Mouse (Mus musculus): ENCODE results near the gene Trpt1. TPM values are rescaled to one million over a fixed set of nuclear protein-coding genes. Genes with fewer than 3 reads are reported as not detected.

Trpt1 gene
- total RNA-seq (2021) = 10 to 100 TPM; 17.6 to 21.4 TPM

- intact Hi-C loops (cut with DNase I) = no loop called here
- peak; percentile 86 for DNase-seq
These were observed at the start of gene Trpt1, which contains the start of gene Nudt22 for GRCm38 (mm10) chr19:6996006-6996405. Trpt1 (plus strand) TSS chr19:6996131. Nudt22 (minus strand) TSS chr19:6996117.

GRCm38 (mm10) chr19:6947742-6948141 is 48.2 kb upstream of the Trpt1 start:
- DNase-seq = no peak

GRCm38 (mm10) chr19:6948186-6948585 is 47.7 kb upstream of the Trpt1 start:
- intact Hi-C loops (cut with DNase I) = loop anchor here (5.0 kb wide), 1 partner anchor 701 kb away; no protein-coding TSS in a partner anchor
- DNase-seq = peak; percentile 77

More at GRCm38 (mm10) chr19:6947742-6948141, 48.2 kb upstream of the Trpt1 start:
- intact Hi-C loops (cut with DNase I) = loop anchor here (5.0 kb wide), 1 partner anchor 700 kb away; no protein-coding TSS in a partner anchor

- no peak for DNase-seq
- intact Hi-C loops (cut with DNase I) = loop anchor here (5.0 kb wide), 1 partner anchor 702 kb away; no protein-coding TSS in a partner anchor
These were observed 46.4 kb upstream of the Trpt1 start for GRCm38 (mm10) chr19:6949532-6949931.

GRCm38 (mm10) chr19:6949951-6950350 is 46.0 kb upstream of the Trpt1 start:
- no peak for DNase-seq
- intact Hi-C loops (cut with DNase I) = loop anchor here (5.0 kb wide), 1 partner anchor 703 kb away; no protein-coding TSS in a partner anchor

- DNase-seq = peak; percentile 43
- intact Hi-C loops (cut with DNase I) = no loop called here
These were observed 45.2 kb upstream of the Trpt1 start for GRCm38 (mm10) chr19:6950613-6951153.

- peak; percentile 93 for DNase-seq
- intact Hi-C loops (cut with DNase I) = no loop called here
These were observed 44.5 kb upstream of the Trpt1 start for GRCm38 (mm10) chr19:6951381-6951968.

GRCm38 (mm10) chr19:6951994-6952711 is 43.8 kb upstream of the Trpt1 start:
- intact Hi-C loops (cut with DNase I) = no loop called here
- DNase-seq = peak; percentile 75

GRCm38 (mm10) chr19:6952712-6953037 is 43.3 kb upstream of the Trpt1 start:
- DNase-seq = no peak
- intact Hi-C loops (cut with DNase I) = no loop called here

- intact Hi-C loops (cut with DNase I) = no loop called here
These were observed 41.9 kb upstream of the Trpt1 start for GRCm38 (mm10) chr19:6954046-6954445.

GRCm38 (mm10) chr19:6955424-6955823 is 40.5 kb upstream of the Trpt1 start:
- DNase-seq = no peak
- intact Hi-C loops (cut with DNase I) = no loop called here

More at GRCm38 (mm10) chr19:6954046-6954445, 41.9 kb upstream of the Trpt1 start:
- no peak for DNase-seq

- intact Hi-C loops (cut with DNase I) = no loop called here
- DNase-seq = no peak
These were observed 39.5 kb upstream of the Trpt1 start for GRCm38 (mm10) chr19:6956461-6956860.

- intact Hi-C loops (cut with DNase I) = no loop called here
- no peak for DNase-seq
These were observed 27.2 kb upstream of the Trpt1 start for GRCm38 (mm10) chr19:6968491-6969271.

- DNase-seq = no peak
- intact Hi-C loops (cut with DNase I) = no loop called here
These were observed 26.7 kb upstream of the Trpt1 start for GRCm38 (mm10) chr19:6969291-6969664.

GRCm38 (mm10) chr19:6969665-6970381 is 26.1 kb upstream of the Trpt1 start:
- intact Hi-C loops (cut with DNase I) = no loop called here
- peak; percentile 64 for DNase-seq

- DNase-seq = no peak
- intact Hi-C loops (cut with DNase I) = no loop called here
These were observed 25.4 kb upstream of the Trpt1 start for GRCm38 (mm10) chr19:6970460-6971085.

GRCm38 (mm10) chr19:6971644-6972043 is 24.3 kb upstream of the Trpt1 start:
- no peak for DNase-seq
- intact Hi-C loops (cut with DNase I) = no loop called here

- intact Hi-C loops (cut with DNase I) = no loop called here
- no peak for DNase-seq
These were observed 23.5 kb upstream of the Trpt1 start for GRCm38 (mm10) chr19:6972247-6972917.

- no peak for DNase-seq
- intact Hi-C loops (cut with DNase I) = no loop called here
These were observed 22.2 kb upstream of the Trpt1 start for GRCm38 (mm10) chr19:6973581-6974190.

Measured in left cerebral cortex, postnatal 4 days (tissue).